Mouse (Mus musculus) liver, postnatal 0 days (tissue): ENCODE data around the gene Olfr250. TPM values are rescaled to one million over a fixed set of nuclear protein-coding genes. Genes with fewer than 3 reads are reported as not detected.
"Not testable (repeated sequence)": the region's sequence is repeated elsewhere in the genome, so short reads cannot be mapped to it uniquely, and the experiment has no call there.

Experiments used
- ATAC-seq: fragments of 200-750 bp; cut with Nextera tagmentation; 2 replicates; pipeline ENCODE4 v1.8.0; 2017; ENCODE audit warnings: mild to moderate bottlenecking, moderate library complexity
- DNase-seq: peaks from one replicate; pipeline ENCODE4 v3.0.0-alpha.2; 2016
- H3K27ac ChIP-seq: fragments of 300-500 bp; sonication (generic); 2 replicates; pipeline ENCODE4 v1.5.1; 2014; ENCODE audit warnings: antibody characterized with exemption, moderate library complexity, mild to moderate bottlenecking, low read depth
- H3K27me3 ChIP-seq: fragments of 300-500 bp; sonication (generic); 2 replicates; pipeline ENCODE4 v1.6.1; 2014; ENCODE audit warnings: low read length, control low read depth, mixed read lengths; ENCODE audit not compliant: insufficient read depth
- H3K36me3 ChIP-seq: fragments of 300-500 bp; sonication (generic); replicated peaks from 2 replicates; pipeline ENCODE4 v1.6.1; 2014; ENCODE audit warnings: mild to moderate bottlenecking, control low read depth, low read length, moderate library complexity, mixed read lengths; ENCODE audit not compliant: insufficient read depth
- H3K4me1 ChIP-seq: fragments of 300-500 bp; sonication (generic); 2 replicates; pipeline ENCODE4 v1.6.1; 2014; ENCODE audit warnings: antibody characterized with exemption, mild to moderate bottlenecking, control low read depth; ENCODE audit not compliant: insufficient read depth
- H3K4me2 ChIP-seq: fragments of 300-500 bp; sonication (generic); 2 replicates; pipeline ENCODE4 v1.6.1; 2014; ENCODE audit warnings: low read depth, mild to moderate bottlenecking, low read length, moderate library complexity, mixed read lengths
- H3K4me3 ChIP-seq: fragments of 300-500 bp; sonication (generic); 2 replicates; pipeline ENCODE4 v1.5.1; 2014; ENCODE audit warnings: low read depth, low read length
- H3K9ac ChIP-seq: fragments of 300-500 bp; sonication (generic); replicated peaks from 2 replicates; pipeline ENCODE4 v1.6.1; 2014; ENCODE audit warnings: mild to moderate bottlenecking, moderate library complexity
- H3K9me3 ChIP-seq: fragments of 300-500 bp; sonication (generic); 2 replicates; pipeline ENCODE4 v1.6.1; 2016; ENCODE audit warnings: mild to moderate bottlenecking, control low read depth, low read length, mixed read lengths
- CTCF ChIP-seq: sonication (generic); IDR thresholded peaks from 2 replicates; pipeline ENCODE4 v1.5.1; 2016; ENCODE audit warnings: antibody characterized with exemption, low read depth
- EP300 ChIP-seq: IDR thresholded peaks from 2 replicates; pipeline ENCODE4 v1.6.1; 2016; ENCODE audit warnings: antibody characterized with exemption, low read depth, mild to moderate bottlenecking
- whole genome bisulfite sequencing: fragments of 180-500 bp; shearing (Covaris S2); extraction: QIAGEN DNeasy Blood & Tissue Kit; methylation state at CpG from one replicate; pipeline ENCODE4 v1.1.7; 2014; ENCODE audit not compliant: insufficient replicate concordance; 5-methylcytosine and 5-hydroxymethylcytosine counted together
- polyA plus RNA-seq: library from polyadenylated mRNA; unstranded; fragments of >200 nt; fragmentation: Nextera tagmentation; extraction: Ambion mirVana; gene quantifications from 2 replicates; pipeline ENCODE4 v1.2.1, GENCODE M21; 2015

The Olfr250 gene
- not detected in 2 replicates for polyA plus RNA-seq

DNA sequence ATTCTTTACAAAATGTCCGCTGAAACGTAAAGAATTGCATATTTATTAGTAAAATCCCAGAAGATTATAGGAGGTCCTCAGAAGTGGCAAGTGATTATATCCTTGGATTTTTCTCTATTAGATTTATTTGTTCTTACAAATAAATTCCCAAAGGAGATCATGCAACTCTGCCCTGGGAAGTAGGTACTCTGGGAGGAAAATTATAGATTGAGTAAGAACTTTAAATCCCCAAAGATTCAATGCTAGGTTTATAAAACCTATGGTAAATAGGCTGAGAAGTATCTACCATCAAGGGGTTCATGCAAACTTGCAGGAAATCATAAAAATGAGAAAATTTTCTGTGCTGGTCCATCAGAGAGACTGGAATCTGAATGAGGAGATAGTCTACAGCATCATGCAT, at the start of gene Olfr250:
Olfr250 (plus strand) TSS at position 301 of the 400 bp plus-strand sequence.
- Histone ChIP-seq H3K4me1 (no peaks in the 10 kb centered on the region), H3K4me2 (no peak within 1 kb of the TSS), H3K36me3 (no peaks in the 10 kb centered on the region), H3K27me3 (no peaks in the 10 kb centered on the region), H3K9ac (no peak within 1 kb of the TSS), H3K9me3 (no peaks in the 10 kb centered on the region), H3K4me3 (no peak within 1 kb of the TSS), H3K27ac (no peak within 1 kb of the TSS)
- no peak for ATAC-seq
- TF ChIP-seq EP300 (no peak), CTCF (no peak)
- 85% methylated on average over 2 of the region's 2 CpGs for WGBS
- DNase-seq, result no peak

- Histone ChIP-seq H3K9ac (no peak within 1 kb of the TSS), H3K9me3 (no peaks in the 10 kb centered on the region; the same call in 1 of the 2 replicates), H3K4me1 (no peaks in the 10 kb centered on the region), H3K4me3 (no peak within 1 kb of the TSS), H3K4me2 (no peak within 1 kb of the TSS), H3K27ac (no peak within 1 kb of the TSS), H3K27me3 (no peaks in the 10 kb centered on the region), H3K36me3 (no peaks in the 10 kb centered on the region)
- ATAC-seq (no peak), DNase-seq (no peak)
- 64% methylated on average over 3 of the region's 3 CpGs for WGBS
- no peak for TF ChIP-seq CTCF
- no peak for TF ChIP-seq EP300
These were observed 37.9 kb upstream of the Olfr250 start, which contains the start of gene Olfr25 for GRCm38 (mm10) chr9:38328760-38329159. TSS of gene Olfr25 (plus strand) at chr9:38329060.

- no peak for TF ChIP-seq EP300
- no peak for TF ChIP-seq CTCF
- Histone ChIP-seq H3K4me3 (no peak within 1 kb of the TSS), H3K9ac (no peak within 1 kb of the TSS), H3K27ac (no peak within 1 kb of the TSS), H3K4me2 (no peak within 1 kb of the TSS), H3K9me3 (no peaks in the 10 kb centered on the region), H3K4me1 (no peaks in the 10 kb centered on the region), H3K27me3 (no peaks in the 10 kb centered on the region), H3K36me3 (no peaks in the 10 kb centered on the region)
- DNase-seq, result no peak
- WGBS, result 84% methylated on average over 4 of the region's 4 CpGs
- no peak for ATAC-seq
These were observed 18.6 kb upstream of the Olfr250 start, which contains the start of gene Olfr898 for GRCm38 (mm10) chr9:38348111-38348510. TSS of gene Olfr898 (plus strand) at chr9:38348411.

DNA sequence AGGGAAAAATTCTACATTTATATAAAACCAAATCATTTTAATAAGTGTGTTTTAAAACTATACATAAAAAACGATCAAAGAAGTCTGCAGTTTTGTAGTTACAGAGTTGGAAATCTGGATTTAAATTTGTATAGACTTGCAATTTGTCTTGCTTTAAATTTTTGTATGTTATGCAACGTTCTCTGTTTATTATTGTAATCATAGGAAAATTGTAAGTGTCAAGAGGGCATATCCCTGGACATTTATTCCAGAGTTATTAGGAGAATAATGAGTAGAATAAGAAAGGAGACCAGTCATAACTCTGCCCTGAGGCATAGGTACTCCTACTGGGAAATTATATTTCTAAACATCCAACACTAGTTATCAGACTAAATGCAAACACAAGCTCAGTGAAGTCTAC, 10.1 kb downstream of the Olfr250 start, which contains the start of gene Olfr251:
Olfr251 (plus strand) TSS at position 301 of the 400 bp plus-strand sequence.
- no peak within 1 kb of the TSS for H3K4me2 ChIP-seq
- ATAC-seq, result no peak

GRCm38 (mm10) chr9:38401398-38401797, 34.7 kb downstream of the Olfr250 start, which contains the start of gene Olfr147:
TSS of gene Olfr147 (plus strand) at chr9:38401698.
- Histone ChIP-seq H3K27me3 (no peaks in the 10 kb centered on the region), H3K4me3 (no peak within 1 kb of the TSS), H3K4me2 (no peak within 1 kb of the TSS), H3K36me3 (no peaks in the 10 kb centered on the region), H3K4me1 (no peaks in the 10 kb centered on the region), H3K9me3 (no peaks in the 10 kb centered on the region), H3K27ac (no peak within 1 kb of the TSS), H3K9ac (no peak within 1 kb of the TSS)
- no peak for ATAC-seq
- 65% methylated on average over 1 of the region's 1 CpGs for WGBS
- no peak for DNase-seq
- TF ChIP-seq EP300 (no peak), CTCF (no peak)

More for the DNA sequence above, 10.1 kb downstream of the Olfr250 start, which contains the start of gene Olfr251:
- Histone ChIP-seq H3K36me3 (no peaks in the 10 kb centered on the region), H3K9me3 (no peaks in the 10 kb centered on the region), H3K9ac (no peak within 1 kb of the TSS), H3K4me1 (no peaks in the 10 kb centered on the region), H3K4me3 (no peak within 1 kb of the TSS), H3K27me3 (no peaks in the 10 kb centered on the region), H3K27ac (no peak within 1 kb of the TSS)
- TF ChIP-seq CTCF (no peak), EP300 (no peak)
- WGBS, result 47% methylated on average over 2 of the region's 2 CpGs
- DNase-seq, result no peak

DNA sequence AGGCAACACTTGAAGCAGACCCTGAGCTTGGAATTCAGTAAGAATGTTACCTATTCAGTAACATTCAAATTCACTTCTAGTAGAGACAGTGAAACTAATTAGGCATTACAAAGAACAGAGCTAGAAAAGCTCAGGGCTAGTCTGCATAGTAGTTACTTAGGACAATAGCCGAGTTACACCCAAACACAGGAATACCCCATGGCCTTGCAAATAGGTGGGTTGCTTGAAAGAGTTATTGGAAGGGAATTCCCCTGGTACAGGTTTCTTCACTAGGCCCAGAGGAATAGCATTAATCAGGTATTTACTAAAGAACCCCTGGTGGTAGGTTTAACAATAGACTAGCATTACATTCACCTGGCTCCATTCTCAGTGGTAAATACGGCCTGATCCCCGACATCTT, 40.8 kb downstream of the Olfr250 start:
- H3K4me2 ChIP-seq, H3K9me3 ChIP-seq, H3K27me3 ChIP-seq, ATAC-seq, H3K4me1 ChIP-seq, H3K9ac ChIP-seq, H3K36me3 ChIP-seq, H3K4me3 ChIP-seq, DNase-seq, H3K27ac ChIP-seq: not testable (repeated sequence)
- 87% methylated on average over 3 of the region's 3 CpGs for WGBS

DNA sequence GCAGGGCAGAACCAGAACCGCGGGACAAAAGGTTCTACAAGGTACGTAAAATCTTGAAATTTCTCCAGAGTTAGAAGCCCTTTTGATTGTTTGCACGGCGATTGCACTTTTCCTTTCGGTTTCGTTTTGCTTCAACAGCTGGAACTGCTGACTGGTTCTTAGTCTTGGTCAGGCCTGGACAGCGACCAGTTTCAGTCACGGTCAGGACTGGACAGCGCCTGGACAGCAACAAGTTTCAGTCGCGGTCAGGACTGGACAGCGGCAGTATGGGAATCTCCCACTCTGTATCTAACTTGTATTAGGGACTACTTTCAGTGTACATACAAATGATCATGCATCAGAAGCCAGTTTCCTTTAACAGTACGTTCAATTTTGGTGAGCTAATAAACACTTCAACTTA, 46.8 kb downstream of the Olfr250 start:
- not testable (repeated sequence) for DNase-seq, H3K27me3 ChIP-seq, H3K4me1 ChIP-seq, H3K4me2 ChIP-seq, ATAC-seq, H3K36me3 ChIP-seq, H3K4me3 ChIP-seq, H3K27ac ChIP-seq, H3K9me3 ChIP-seq, H3K9ac ChIP-seq
- WGBS, result 83% methylated on average over 14 of the region's 14 CpGs

Other genes with a start within 250 kb of the Olfr250 start
- not detected in 2 replicates for gene Olfr890, start 224.4 kb upstream of the Olfr250 start, polyA plus RNA-seq
- gene Olfr891, start 186.1 kb upstream of the Olfr250 start, polyA plus RNA-seq, result not detected in 2 replicates
- not detected in 2 replicates for gene Olfr893, start 158.5 kb upstream of the Olfr250 start, polyA plus RNA-seq
- not detected in 2 replicates for gene Olfr894, start 148.8 kb upstream of the Olfr250 start, polyA plus RNA-seq
- gene Olfr143, start 114.1 kb upstream of the Olfr250 start, polyA plus RNA-seq, result not detected in 2 replicates
- not detected in 2 replicates for gene Olfr895, start 99.0 kb upstream of the Olfr250 start, polyA plus RNA-seq
- gene Olfr896-ps1, start 75.8 kb upstream of the Olfr250 start, polyA plus RNA-seq, result not detected in 2 replicates
- gene Olfr25, start 37.8 kb upstream of the Olfr250 start, polyA plus RNA-seq, result not detected in 2 replicates
- not detected in 2 replicates for gene Olfr898, start 18.5 kb upstream of the Olfr250 start, polyA plus RNA-seq
- gene Olfr251, start 10.2 kb downstream of the Olfr250 start, polyA plus RNA-seq, result not detected in 2 replicates
- not detected in 2 replicates for gene Olfr147, start 34.8 kb downstream of the Olfr250 start, polyA plus RNA-seq
- not detected in 2 replicates for gene Olfr901, start 62.6 kb downstream of the Olfr250 start, polyA plus RNA-seq
- not detected in 2 replicates for gene Olfr902, start 80.8 kb downstream of the Olfr250 start, polyA plus RNA-seq
- not detected in 2 replicates for gene Olfr904, start 96.2 kb downstream of the Olfr250 start, polyA plus RNA-seq
- gene Olfr905, start 104.2 kb downstream of the Olfr250 start, polyA plus RNA-seq, result not detected in 2 replicates
- not detected in 2 replicates for gene Olfr906, start 120.2 kb downstream of the Olfr250 start, polyA plus RNA-seq
- gene Olfr907, start 128.9 kb downstream of the Olfr250 start, polyA plus RNA-seq, result not detected in 2 replicates
- not detected in 2 replicates for gene Olfr911-ps1, start 154.7 kb downstream of the Olfr250 start, polyA plus RNA-seq
- not detected in 2 replicates for gene Olfr910, start 171.0 kb downstream of the Olfr250 start, polyA plus RNA-seq
- not detected in 2 replicates for gene Olfr912, start 213.3 kb downstream of the Olfr250 start, polyA plus RNA-seq
- gene Olfr913, start 225.9 kb downstream of the Olfr250 start, polyA plus RNA-seq, result not detected in 2 replicates
- not detected in 2 replicates for gene Olfr914, start 238.2 kb downstream of the Olfr250 start, polyA plus RNA-seq